Mouse (Mus musculus): ENCODE measurements around the gene Aldh3a1. TPM values are rescaled to one million over a fixed set of nuclear protein-coding genes. Genes with fewer than 3 reads are reported as not detected.

The Aldh3a1 gene
- total RNA-seq, 2 experiments from 2014 or later = 0.15 to 0.47 TPM

DNA sequence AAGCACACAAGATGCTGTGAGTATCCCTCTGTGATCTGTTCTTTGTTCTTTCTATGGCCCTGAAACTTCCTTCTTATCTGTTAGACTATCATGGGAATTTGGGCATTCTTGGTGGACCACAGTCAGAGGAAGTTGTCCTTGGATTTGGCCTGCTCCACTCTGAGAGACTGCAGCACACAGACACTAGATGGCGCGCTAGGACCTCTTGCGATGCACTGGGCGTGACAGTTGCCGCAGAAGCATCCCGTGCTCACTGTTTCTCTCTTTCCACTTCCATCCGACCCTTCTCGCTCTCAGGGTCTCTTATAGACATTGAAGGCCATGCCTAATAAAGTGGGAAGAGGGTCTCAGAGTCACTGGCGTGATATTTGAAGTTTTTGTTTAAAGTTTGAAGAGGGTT lies 13.9 kb upstream of the Aldh3a1 start:
- DNase-seq = peak; percentile 68 to 76
- intact Hi-C loops (cut with DNase I) = loop anchor here (2.0 to 5.0 kb wide), 2 partner anchors 194 to 217 kb away; no protein-coding TSS in a partner anchor

DNA sequence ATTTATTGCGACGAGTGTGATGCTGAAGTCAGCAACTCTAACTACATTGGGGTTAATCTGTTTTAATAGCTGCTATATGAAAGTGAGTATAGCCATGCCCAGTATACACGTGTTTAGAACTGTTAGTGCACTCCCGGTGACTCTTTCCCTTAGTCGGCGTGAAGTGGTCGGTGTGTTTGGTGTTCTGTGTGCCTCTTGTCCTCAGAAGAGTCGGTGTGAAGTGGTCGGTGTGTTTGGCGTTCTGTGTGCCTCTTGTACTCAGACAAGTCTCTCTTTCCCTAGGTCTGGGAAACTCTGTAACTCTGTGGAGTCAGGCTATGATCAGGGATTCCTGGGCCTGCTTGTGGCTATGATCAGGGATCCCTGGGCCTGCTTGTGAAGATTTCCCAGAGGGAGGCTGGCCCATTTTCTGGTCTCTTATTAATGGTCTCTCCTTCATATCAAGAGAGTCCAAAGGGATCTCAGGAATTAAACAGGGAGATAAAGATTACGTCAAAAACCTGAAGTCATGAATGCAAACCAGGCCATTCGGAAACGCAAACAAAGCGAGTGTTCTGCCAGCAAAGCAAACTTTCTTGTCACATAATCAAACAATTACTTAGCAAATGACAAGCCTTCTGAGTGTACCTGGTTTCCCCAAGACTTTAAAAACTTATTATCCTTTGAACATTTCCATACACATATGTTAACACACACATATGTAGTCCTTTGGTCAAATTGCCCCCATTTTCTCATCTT lies 10.6 kb upstream of the Aldh3a1 start:
- DNase-seq = no peak

DNA sequence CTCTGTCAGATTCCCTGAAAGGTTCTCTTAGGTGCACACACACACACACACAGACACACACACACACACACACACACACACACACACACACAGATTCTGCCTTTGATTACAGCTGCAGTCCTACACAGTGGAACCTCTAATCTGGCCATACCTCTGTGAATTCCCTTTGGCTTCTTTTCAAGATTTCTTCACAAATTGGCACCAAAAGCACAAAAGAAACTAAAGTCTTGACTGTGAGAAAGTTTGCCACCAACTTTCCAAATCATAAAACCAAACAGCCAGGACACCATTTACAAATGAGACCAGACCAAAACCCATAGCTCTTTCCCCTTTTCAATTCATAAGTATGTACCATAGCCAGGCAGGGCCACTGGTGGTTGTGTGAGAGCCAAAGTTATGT lies 9.4 kb upstream of the Aldh3a1 start:
- intact Hi-C loops (cut with DNase I) = loop anchor here (5.0 kb wide), 1 partner anchor 149 kb away; no protein-coding TSS in a partner anchor
- DNase-seq = no peak

More for the DNA sequence above, 10.6 kb upstream of the Aldh3a1 start:
- intact Hi-C loops (cut with DNase I) = loop anchor here (5.0 kb wide), 1 partner anchor 151 kb away; no protein-coding TSS in a partner anchor

DNA sequence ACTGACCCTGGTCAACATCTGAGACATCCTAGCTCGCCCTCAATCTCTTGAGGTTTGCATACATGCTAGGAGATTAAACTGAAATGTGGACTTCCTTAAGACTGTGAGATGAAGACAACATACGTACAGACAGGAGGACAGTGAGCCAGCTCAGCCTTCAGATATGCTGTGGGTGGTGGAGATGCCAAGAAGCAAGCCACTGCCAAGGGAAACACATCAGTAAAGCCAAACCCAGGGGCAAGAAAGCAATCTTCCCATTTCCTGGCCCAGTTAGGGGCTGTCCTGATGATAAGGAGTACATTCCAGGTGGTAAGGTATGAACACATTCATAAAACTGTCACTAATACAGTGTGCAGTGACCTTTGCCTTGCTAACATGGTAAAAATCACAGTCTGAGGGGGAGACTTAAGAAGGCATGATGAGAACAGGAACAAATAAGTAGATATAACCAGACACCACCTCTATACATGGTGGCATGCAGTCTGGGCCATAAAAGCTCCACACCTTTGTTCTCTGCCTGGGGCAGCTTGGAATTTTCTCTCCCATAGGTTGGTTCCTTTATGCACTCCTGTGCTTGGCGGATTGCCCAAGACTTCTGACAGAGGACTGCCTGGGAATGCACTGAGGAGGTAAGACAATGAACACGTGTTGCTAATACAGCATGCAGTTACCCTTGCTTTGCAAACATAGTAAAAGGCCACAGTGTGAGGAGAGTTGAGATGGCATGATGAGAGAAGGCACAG lies 7.5 kb upstream of the Aldh3a1 start:
- intact Hi-C loops (cut with DNase I) = loop anchor here (5.0 kb wide), 1 partner anchor 148 kb away; no protein-coding TSS in a partner anchor
- DNase-seq = no peak

DNA sequence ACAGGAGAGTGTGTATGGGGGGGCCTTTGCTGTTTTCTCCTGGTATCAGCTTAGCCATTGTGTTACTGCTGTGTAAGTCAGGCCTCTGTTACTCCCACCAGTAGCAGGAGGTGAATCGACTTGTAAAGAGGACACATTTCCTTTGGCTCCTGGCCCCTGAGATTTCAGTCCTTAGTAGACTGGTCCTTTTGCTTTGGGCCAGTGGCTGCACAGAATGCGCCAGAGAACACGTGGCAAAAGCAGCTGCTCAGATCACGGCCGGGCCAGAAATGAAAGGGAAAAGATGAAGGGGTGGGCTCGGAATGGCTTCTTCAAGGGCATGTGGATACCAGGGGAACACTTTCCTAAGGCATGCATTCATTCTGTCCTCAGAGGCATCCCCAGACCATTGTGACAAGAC lies 5.2 kb upstream of the Aldh3a1 start:
- intact Hi-C loops (cut with DNase I) = no loop called here
- DNase-seq = no peak

DNA sequence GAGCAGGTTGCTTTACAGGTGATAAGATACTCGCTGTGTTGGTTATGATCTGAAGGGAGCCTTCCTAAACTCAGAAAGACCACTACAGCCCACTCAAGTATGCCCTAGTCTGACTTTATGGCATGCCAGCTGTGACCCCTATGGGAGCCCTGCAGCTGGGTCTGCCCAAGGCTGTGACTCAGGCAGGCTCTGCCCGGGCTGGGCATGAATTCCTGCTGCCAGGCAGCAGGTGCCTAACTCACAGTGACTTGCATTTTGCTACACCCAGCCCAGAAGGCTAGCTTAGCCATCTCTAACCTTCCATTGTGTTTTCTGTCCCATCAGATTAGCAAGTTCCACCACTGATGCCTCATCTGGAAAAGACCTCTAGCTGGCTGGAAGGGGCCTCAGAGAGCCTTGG lies 4.5 kb upstream of the Aldh3a1 start:
- intact Hi-C loops (cut with DNase I) = no loop called here

DNA sequence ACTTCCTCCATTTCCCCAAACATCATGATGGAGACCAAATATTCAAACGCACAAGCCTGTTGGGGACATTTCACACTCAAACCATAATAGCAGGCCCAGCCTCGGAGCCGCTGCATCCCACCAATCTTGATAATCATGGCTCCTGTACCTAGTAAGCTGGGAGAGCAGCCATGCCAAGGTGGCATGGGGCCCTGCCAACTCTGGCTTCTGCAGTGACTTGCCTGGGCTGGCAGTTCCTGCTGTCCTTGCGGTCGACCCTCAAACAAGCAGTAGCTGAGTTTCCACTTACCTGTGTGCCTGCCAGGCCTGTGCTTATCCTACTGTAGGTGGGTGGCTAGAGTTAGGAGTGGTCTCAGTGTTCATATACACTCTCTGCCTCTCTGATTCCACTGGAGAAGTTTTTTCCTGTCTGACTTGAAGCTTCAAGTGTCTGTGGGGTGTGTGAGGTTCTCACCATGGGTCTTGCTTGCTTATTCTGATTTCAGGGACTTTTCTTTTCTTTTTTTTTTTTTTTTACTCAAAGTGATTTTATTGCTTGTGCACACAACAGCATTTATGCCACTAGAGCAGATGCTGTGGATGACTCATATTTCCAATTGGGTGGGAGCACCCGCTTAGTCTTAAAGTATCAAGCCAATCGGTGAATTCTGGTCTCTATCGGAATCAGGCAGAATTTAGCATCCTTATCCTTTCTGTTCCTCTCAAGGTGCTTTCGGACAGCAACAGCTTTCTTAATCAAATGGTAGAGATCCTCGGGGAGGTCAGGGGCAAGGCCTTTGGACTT lies 2.0 kb upstream of the Aldh3a1 start:
- no peak for DNase-seq
- intact Hi-C loops (cut with DNase I) = no loop called here

More for the DNA sequence above, 4.5 kb upstream of the Aldh3a1 start:
- DNase-seq = no peak

DNA sequence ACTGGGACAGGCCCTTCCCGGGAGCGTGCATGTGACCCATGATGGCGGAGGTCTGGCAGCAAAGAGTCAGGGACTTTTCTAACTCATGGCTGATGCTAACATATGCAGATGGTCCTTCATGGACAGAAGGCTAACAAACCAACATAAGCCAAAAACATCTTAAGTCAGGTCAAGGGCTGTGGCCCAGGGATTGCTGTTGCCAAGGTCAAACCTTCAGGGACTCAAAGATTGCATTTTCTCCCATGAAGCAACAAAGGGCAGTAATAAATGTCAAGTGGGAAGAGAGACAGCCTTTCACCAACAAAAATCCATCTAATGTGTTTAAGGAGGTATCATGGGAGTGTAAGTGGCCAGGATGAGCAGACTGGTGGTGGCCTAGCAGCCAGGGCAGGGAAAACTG lies 1.2 kb upstream of the Aldh3a1 start:
- intact Hi-C loops (cut with DNase I) = no loop called here
- no peak for DNase-seq

DNA sequence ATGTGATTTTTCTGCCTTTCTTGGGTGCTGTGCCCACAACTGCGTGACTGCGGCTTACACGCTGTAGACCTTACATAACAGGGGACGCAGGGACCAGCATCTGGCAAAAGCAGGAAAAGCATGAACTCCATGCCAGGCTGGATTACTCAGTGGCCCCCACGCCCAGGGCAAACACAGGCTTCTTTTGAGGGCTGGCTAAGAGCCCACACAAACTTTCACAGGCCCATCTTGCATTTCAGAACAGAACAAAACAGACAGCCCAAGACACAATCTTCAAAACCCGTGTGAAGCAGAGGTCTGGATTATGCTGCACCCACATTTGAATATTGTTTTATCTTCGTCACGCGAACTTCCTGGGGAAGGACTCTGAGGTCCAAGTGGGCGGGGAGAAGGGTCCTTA lies 979 bp downstream of the Aldh3a1 start:
- peak in 1 of 2 experiments; percentile 25 for DNase-seq
- intact Hi-C loops (cut with DNase I) = no loop called here

DNA sequence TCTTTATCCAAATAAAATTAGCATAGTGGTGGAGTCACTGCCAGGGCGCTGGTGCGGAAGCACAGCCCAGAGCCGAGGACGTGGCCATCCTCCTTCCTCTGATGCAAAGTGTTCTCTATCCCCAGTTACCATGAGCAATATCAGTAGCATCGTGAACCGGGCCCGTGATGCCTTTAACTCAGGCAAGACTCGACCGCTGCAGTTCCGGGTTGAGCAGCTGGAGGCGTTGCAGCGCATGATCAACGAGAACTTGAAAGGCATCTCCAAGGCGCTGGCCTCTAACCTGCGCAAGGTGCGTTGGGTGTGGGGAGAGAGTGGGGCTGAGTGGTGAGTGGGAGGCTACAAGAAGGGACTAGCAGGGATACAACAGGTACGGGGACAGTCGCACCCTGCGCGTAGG lies 4.8 kb downstream of the Aldh3a1 start:
- intact Hi-C loops (cut with DNase I) = no loop called here
- DNase-seq = no peak

DNA sequence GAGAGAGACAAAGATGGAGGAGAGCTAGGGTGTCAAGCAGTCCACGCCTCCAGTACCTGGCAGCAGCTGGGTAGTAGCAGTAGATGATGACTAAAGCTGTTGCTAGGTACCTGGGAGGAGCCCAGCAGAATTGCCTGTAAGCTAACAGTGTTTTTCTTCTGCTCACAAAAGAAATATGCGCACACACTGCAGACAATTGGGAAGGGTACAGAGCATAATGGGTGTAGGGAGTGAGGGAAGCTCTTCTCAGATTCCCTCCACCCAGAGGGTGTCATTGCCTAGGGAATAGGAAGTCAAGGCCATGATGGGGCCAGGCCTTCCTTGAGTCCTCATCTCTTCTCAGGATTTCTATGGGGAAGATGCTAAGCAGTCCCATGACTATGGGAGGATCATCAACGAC lies 8.6 kb downstream of the Aldh3a1 start:
- intact Hi-C loops (cut with DNase I) = no loop called here
- DNase-seq = no peak

DNA sequence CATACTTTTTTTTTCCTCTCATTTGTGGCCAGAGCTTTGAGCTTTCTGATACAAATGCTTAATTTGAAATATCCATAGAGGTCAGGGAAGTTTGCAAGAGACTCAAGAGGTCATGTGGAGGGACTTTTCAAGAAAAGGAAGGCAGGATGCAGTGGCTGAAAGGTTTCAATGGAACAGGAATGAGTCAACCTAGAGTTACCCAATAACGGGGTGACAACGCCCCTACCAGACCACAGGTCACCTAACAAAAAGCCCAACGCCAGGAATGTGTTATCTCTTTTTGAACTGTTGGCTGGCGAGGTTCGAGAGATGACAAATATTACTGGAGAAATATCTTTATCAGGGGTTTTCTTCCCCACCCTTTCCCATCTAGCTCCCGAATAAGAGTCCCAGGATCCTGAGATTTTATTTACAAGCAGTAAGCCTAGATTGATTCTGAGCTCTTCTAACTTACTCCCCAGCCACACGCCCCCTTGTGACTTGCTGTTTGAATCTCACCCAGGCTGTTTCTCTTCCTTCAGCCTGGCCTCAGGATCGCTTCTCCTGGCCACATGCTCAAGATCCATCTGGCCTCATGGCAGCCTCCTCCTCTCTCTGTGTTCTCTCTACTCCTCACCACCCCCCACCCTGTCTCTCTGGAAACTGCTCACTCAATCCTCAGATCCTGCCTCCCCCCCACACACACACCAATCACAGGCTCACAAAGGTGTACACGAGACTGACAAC lies 13.0 kb downstream of the Aldh3a1 start:
- no peak for DNase-seq
- intact Hi-C loops (cut with DNase I) = no loop called here

DNA sequence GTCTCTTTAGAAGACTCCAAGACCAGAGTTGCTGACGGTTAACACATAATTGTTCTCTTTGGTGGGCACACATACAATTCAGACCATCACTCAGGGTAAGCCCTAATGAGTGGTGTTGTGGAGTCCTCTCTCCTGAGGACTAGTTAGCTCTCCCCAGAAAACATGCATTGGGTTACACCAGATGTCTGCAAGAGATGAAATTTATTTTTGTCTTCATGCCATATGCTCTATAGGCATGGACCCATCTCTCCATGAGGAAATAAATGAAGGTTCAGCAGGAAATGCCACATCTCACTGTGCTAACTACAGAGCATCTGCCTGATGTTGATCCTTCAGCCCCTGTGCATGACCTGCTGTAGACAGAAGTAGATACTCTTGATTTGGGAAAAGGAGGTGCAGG lies 14.7 kb downstream of the Aldh3a1 start:
- intact Hi-C loops (cut with DNase I) = no loop called here
- DNase-seq = no peak

DNA sequence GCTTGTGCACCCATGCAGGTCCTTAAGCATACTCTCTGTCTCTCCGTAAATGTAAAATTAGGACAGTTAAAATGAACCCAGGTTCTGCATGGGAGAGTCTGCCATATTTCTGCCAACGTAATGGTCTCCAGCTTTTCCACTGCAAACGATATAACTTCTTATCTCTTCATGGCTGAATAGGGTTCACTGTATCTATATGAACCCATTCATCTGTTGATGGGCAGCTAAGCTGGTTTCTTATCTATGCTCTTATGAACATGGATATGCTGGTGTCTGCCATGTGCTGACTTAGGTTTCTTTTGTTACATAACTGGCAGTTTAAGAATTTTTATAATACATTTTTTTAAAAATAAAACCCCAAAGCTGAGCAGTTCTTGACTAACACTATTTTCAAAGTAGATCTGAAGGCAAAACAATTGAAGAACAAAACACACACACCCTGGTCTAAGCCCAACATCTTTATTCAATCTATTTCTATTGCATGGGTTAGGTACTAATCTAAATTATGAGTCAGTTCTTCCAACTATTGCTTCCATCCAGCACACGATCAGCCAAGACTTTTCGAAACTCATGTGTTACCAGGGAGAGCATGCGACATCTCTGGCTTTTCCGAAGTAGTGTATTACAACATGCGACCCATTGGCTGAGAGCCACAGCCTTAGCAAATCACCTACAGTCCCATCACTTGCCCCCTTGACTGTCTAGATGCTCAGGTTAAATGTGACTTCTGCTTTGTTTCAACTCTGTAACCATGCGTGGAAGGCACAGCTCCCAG lies 15.8 kb downstream of the Aldh3a1 start:
- intact Hi-C loops (cut with DNase I) = no loop called here
- no peak for DNase-seq

DNA sequence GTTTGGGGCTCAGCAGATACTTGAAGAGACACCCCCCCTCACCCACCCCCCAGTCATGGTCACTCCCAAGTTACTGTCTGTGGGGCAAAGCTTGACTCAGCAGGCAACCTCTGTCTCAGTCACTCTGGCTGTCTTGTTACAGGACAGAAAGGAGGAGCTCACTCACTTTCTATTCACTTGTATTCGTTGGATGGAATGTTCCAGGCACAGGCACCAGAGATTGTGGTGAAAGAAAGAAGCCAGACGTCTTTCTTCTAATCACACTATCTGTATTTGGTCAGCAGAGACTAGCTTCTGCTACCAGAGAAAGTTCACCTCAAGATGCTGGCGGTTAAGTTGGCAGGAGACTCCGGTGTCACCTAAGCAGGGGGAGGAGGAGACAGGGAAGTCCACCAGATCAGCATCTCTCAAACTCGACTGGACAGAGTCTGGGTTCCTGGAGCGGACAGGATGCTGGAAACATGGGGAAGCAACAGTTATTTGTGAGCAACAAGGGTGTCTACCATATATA lies 17.0 kb downstream of the Aldh3a1 start:
- intact Hi-C loops (cut with DNase I) = no loop called here
- no peak for DNase-seq

DNA sequence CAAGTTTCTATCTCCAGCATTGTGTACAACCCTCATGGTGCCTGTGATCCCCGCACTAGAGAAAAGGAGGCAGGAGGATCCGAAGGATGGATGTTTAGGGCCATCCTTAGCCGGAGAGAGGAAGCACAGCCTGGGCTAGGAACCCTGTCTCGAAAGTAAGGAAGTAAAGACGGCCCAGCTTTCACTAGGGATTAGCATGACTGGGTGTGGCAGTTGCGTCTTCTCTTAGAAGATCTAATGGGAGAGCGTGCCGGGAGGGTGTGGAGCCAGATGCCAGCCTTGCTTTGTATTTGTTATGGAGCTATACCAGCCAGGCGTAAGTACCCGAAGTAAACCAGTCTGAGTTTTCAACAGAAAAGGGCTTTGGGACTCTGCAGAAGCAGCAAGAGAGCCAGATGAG lies 17.6 kb downstream of the Aldh3a1 start:
- no peak for DNase-seq
- intact Hi-C loops (cut with DNase I) = no loop called here

DNA sequence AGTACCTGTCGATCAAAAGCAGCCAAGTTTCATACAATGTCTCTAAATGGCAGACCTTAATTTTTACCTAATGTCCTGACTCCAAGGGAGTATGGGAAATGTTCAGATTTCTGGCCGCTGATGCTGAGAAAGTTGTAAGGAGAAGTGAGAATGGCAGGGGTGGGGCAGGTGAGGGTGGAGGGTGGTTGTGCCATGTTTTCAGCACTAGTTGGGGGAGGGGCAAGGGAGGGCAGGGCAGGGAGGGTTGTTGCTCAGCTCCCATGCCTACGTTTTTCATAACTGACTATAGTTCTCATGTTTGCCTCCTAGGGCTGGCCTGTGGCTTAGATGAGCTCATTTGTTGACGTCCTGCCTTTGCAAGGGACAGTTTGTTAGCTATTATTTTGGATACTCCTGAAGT lies 18.2 kb downstream of the Aldh3a1 start:
- intact Hi-C loops (cut with DNase I) = no loop called here
- DNase-seq = no peak

DNA sequence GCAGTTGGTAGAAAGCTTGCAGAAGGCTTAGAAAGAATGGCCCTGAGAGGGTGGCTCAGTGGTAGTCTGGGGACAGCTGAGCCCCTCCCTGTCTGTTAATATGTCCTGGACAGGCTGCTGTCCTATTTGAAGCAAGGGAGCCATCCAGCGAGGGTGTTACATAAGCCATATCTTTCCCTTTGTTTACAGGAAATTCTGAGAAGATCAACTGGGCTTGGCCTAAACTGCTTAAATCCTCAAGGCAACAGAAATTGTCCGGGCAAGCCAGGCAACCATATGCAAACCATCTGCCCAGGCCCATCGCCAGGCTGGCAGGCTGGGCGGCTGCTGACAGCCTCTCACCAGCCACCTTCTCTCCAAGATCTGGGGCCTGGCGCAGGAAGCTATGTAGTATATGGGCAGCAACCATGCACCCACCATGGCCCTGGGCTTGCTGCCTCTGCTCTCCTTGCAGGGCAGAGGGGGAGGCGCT lies 18.6 kb downstream of the Aldh3a1 start:
- peak; percentile 16 to 31 for DNase-seq
- intact Hi-C loops (cut with DNase I) = no loop called here

DNA sequence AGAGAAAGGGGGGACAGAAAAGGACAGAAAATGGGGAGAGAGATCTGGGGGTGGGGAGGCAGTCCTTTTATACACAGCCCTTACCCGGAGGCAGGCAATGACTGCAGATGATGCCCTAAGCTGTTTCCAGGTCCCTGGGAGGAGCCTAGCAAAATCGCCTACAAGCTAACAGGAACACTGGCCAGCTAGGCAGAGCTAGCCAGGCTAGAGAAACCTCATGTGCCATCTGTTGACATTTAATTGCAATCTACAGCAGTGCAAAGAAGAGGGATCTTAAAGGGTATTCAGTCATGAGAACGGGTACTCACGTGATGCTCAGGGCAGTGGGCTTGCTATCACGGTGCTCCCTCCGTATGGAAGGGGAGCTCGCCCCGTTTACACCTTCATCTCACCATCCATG lies 20.5 kb downstream of the Aldh3a1 start:
- intact Hi-C loops (cut with DNase I) = no loop called here
- DNase-seq = no peak
